Mouse (Mus musculus) embryonic fibroblast, embryonic 13.5 days (primary cell): ENCODE measurements around the gene Rasl11b.

Source experiments
- CTCF ChIP-seq: IDR thresholded peaks from 2 replicates; pipeline ENCODE4 v1.5.1; 2011; ENCODE audit warnings: mild to moderate bottlenecking, control low read depth, low read length, moderate library complexity, borderline replicate concordance; ENCODE audit not compliant: insufficient read depth
- POLR2A ChIP-seq: IDR thresholded peaks from 2 replicates; pipeline ENCODE4 v1.6.1; 2011; ENCODE audit warnings: low read depth, mild to moderate bottlenecking, control low read depth, low read length, moderate library complexity

DNA sequence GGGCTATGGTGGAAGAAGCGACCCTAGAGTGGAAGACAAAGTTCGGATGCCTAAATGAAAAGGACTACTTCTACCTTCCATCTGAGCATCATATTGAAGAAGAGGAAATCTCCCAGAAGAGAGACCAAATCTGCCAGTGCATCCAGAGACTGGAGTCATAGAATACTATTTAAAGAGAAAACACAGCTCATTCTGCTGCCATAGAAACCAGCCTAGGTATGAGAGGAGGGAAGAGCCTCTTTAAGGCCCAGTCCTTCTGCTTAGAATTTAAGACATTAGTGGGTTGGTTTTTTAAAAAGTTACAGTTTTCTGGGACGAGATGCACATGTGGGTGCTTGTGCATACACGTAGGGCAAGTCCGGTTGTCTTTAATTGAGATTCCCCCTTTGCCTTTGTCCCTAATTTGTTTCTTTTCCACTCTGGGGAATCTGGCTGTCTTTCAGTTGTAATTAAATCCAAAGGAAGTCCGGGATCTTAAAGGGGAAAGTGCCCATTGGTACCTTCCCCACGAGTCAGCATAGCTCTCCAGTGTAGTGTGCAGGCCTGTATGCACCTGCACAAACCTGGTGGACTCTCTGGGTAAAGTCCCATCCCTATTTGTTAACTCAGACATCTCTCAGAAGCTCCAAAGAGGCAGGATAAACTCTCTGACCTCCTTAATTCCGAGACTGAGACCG is 5.5 kb upstream of the Rasl11b start:
- TF ChIP-seq POLR2A (no peak), CTCF (no peak)
